Mouse (Mus musculus) bone marrow macrophage, adult 2 months (primary cell): ENCODE data around the gene B3gnt6.

Experiments used
- CTCF ChIP-seq: IDR thresholded peaks from 2 replicates; pipeline ENCODE4 v1.5.1; 2012; ENCODE audit warnings: low read depth, mild to moderate bottlenecking, low read length, moderate library complexity
- POLR2A ChIP-seq: IDR thresholded peaks from 2 replicates; pipeline ENCODE4 v1.6.1; 2012; ENCODE audit warnings: mild to moderate bottlenecking, low read depth, low read length, borderline replicate concordance

DNA sequence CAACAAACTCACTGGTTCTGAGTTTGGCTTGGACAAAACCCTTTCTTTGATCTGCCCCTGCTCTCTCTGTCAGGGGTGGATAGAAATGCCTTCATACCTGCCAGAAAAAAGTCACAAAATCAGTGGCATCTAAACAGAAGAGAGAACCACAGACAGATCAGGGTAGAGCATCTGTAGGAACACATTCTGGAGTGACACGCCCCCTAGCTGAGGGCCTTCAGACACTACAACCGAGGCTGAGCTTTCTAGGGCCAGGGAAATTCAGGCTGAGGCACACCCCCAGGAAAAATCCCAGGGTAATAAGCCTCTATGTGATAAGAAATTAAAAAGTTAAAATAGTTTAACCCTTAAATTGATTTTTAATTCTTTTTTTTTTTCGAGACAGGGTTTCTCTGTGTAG is 45.9 kb downstream of the B3gnt6 start:
- TF ChIP-seq POLR2A (no peak), CTCF (no peak)
